Mouse (Mus musculus): ENCODE measurements around the gene Olfr140. TPM values are rescaled to one million over a fixed set of nuclear protein-coding genes. Genes with fewer than 3 reads are reported as not detected.

The Olfr140 gene
- not detected in 2 replicates for polyA plus RNA-seq (2015; fragmentation: Nextera tagmentation; extraction: Ambion mirVana)

- no peak within 1 kb of the TSS for H3K4me2 ChIP-seq (replicated peaks; ENCODE audit: low read depth)
- TF ChIP-seq EP300 (optimal IDR thresholded peaks at IDR 0.05) (no peak), CTCF (IDR thresholded peaks at IDR 0.05; ENCODE audit: low read depth) (no peak)
- no peaks in the 10 kb centered on the region for H3K27me3 ChIP-seq (ENCODE audit: control insufficient read depth, insufficient read depth, low read length)
- ATAC-seq (ENCODE audit: low FRiP score, low TSS enrichment) (no peak), DNase-seq (ENCODE audit: low spot score) (no peak)
- H3K4me1 ChIP-seq (replicated peaks; ENCODE audit: control insufficient read depth, insufficient read depth) = no peaks in the 10 kb centered on the region
- H3K27ac ChIP-seq (replicated peaks) = no peak within 1 kb of the TSS
- no peak within 1 kb of the TSS for H3K4me3 ChIP-seq (ENCODE audit: low read depth, low read length)
- H3K9ac ChIP-seq (ENCODE audit: low read length) = no peak within 1 kb of the TSS
- no peaks in the 10 kb centered on the region for H3K9me3 ChIP-seq (ENCODE audit: control insufficient read depth, low read length)
- no peaks in the 10 kb centered on the region for H3K36me3 ChIP-seq (ENCODE audit: control insufficient read depth, insufficient read depth, low read length)
These were observed at the start of gene Olfr140 for GRCm38 (mm10) chr2:90063494-90063893. Gene Olfr140 (minus strand): TSS chr2:90063594.

GRCm38 (mm10) chr2:90070065-90070464 is 6.7 kb upstream of the Olfr140 start:
- no peak overlapping the region for H3K27ac ChIP-seq (replicated peaks)
- H3K4me3 ChIP-seq (ENCODE audit: low read depth, low read length) = no peak overlapping the region
- H3K36me3 ChIP-seq (ENCODE audit: control insufficient read depth, insufficient read depth, low read length) = no peaks in the 10 kb centered on the region
- 70% methylated on average over 2 of the region's 2 CpGs for WGBS
- no peaks in the 10 kb centered on the region for H3K9me3 ChIP-seq (ENCODE audit: control insufficient read depth, low read length)
- no peak for DNase-seq (ENCODE audit: low spot score)
- no peak for TF ChIP-seq CTCF (IDR thresholded peaks at IDR 0.05; ENCODE audit: low read depth)
- TF ChIP-seq EP300 (optimal IDR thresholded peaks at IDR 0.05) = no peak
- no peaks in the 10 kb centered on the region for H3K4me1 ChIP-seq (replicated peaks; ENCODE audit: control insufficient read depth, insufficient read depth)
- H3K4me2 ChIP-seq (replicated peaks; ENCODE audit: low read depth) = no peak overlapping the region
- H3K9ac ChIP-seq (ENCODE audit: low read length) = no peak overlapping the region
- no peaks in the 10 kb centered on the region for H3K27me3 ChIP-seq (ENCODE audit: control insufficient read depth, insufficient read depth, low read length)
- ATAC-seq (ENCODE audit: low FRiP score, low TSS enrichment) = no peak

- no peak within 1 kb of the TSS for H3K4me3 ChIP-seq (ENCODE audit: low read depth, low read length)
- H3K9me3 ChIP-seq (ENCODE audit: control insufficient read depth, low read length) = no peaks in the 10 kb centered on the region
- no peak within 1 kb of the TSS for H3K27ac ChIP-seq (replicated peaks)
- H3K9ac ChIP-seq (ENCODE audit: low read length) = no peak within 1 kb of the TSS
- H3K4me1 ChIP-seq (replicated peaks; ENCODE audit: control insufficient read depth, insufficient read depth) = no peaks in the 10 kb centered on the region
- H3K36me3 ChIP-seq (ENCODE audit: control insufficient read depth, insufficient read depth, low read length) = no peaks in the 10 kb centered on the region
- ATAC-seq (ENCODE audit: low FRiP score, low TSS enrichment) (no peak), DNase-seq (ENCODE audit: low spot score) (no peak)
- H3K4me2 ChIP-seq (replicated peaks; ENCODE audit: low read depth) = no peak within 1 kb of the TSS
- H3K27me3 ChIP-seq (ENCODE audit: control insufficient read depth, insufficient read depth, low read length) = no peaks in the 10 kb centered on the region
- TF ChIP-seq EP300 (optimal IDR thresholded peaks at IDR 0.05) = no peak
- no peak for TF ChIP-seq CTCF (IDR thresholded peaks at IDR 0.05; ENCODE audit: low read depth)
These were observed 28.4 kb downstream of the Olfr140 start, which contains the start of gene Olfr1265 for GRCm38 (mm10) chr2:90035037-90035436. Gene Olfr1265 (plus strand): TSS chr2:90035337.

- Histone ChIP-seq H3K9me3 (ENCODE audit: control insufficient read depth, low read length) (no peaks in the 10 kb centered on the region), H3K4me3 (ENCODE audit: low read depth, low read length) (no peak within 1 kb of the TSS), H3K4me2 (replicated peaks; ENCODE audit: low read depth) (no peak within 1 kb of the TSS), H3K9ac (ENCODE audit: low read length) (no peak within 1 kb of the TSS), H3K36me3 (ENCODE audit: control insufficient read depth, insufficient read depth, low read length) (no peaks in the 10 kb centered on the region), H3K27ac (replicated peaks) (no peak within 1 kb of the TSS), H3K4me1 (replicated peaks; ENCODE audit: control insufficient read depth, insufficient read depth) (no peaks in the 10 kb centered on the region), H3K27me3 (ENCODE audit: control insufficient read depth, insufficient read depth, low read length) (no peaks in the 10 kb centered on the region)
- DNase-seq (ENCODE audit: low spot score) (no peak), ATAC-seq (ENCODE audit: low FRiP score, low TSS enrichment) (no peak)
- 70% methylated on average over 2 of the region's 2 CpGs for whole genome bisulfite sequencing
- TF ChIP-seq EP300 (optimal IDR thresholded peaks at IDR 0.05) = no peak
- no peak for TF ChIP-seq CTCF (IDR thresholded peaks at IDR 0.05; ENCODE audit: low read depth)
These were observed 37.9 kb downstream of the Olfr140 start, which contains the start of gene Olfr1264 for GRCm38 (mm10) chr2:90025477-90025876. Gene Olfr1264 (minus strand): TSS chr2:90025577.

GRCm38 (mm10) chr2:90011831-90012230 is 51.6 kb downstream of the Olfr140 start, which contains the start of gene Olfr1263:
Gene Olfr1263 (plus strand): TSS chr2:90012131.
- Histone ChIP-seq H3K4me1 (replicated peaks; ENCODE audit: control insufficient read depth, insufficient read depth) (no peaks in the 10 kb centered on the region), H3K27me3 (ENCODE audit: control insufficient read depth, insufficient read depth, low read length) (no peaks in the 10 kb centered on the region), H3K27ac (replicated peaks) (no peak within 1 kb of the TSS), H3K4me2 (replicated peaks; ENCODE audit: low read depth) (no peak within 1 kb of the TSS), H3K36me3 (ENCODE audit: control insufficient read depth, insufficient read depth, low read length) (no peaks in the 10 kb centered on the region), H3K9me3 (ENCODE audit: control insufficient read depth, low read length) (no peaks in the 10 kb centered on the region), H3K4me3 (ENCODE audit: low read depth, low read length) (no peak within 1 kb of the TSS), H3K9ac (ENCODE audit: low read length) (no peak within 1 kb of the TSS)
- ATAC-seq (ENCODE audit: low FRiP score, low TSS enrichment) = no peak
- DNase-seq (ENCODE audit: low spot score) = no peak
- WGBS = 74% methylated on average over 2 of the region's 2 CpGs
- no peak for TF ChIP-seq EP300 (optimal IDR thresholded peaks at IDR 0.05)

GRCm38 (mm10) chr2:89999845-90000244 is 63.5 kb downstream of the Olfr140 start, which contains the start of gene Olfr1262:
Gene Olfr1262 (plus strand): TSS chr2:90000145.
- Histone ChIP-seq H3K9ac (ENCODE audit: low read length) (no peak within 1 kb of the TSS), H3K27me3 (ENCODE audit: control insufficient read depth, insufficient read depth, low read length) (no peaks in the 10 kb centered on the region)
- no peak for TF ChIP-seq CTCF (IDR thresholded peaks at IDR 0.05; ENCODE audit: low read depth)
- TF ChIP-seq EP300 (optimal IDR thresholded peaks at IDR 0.05) = no peak

More at GRCm38 (mm10) chr2:89999845-90000244, 63.5 kb downstream of the Olfr140 start, which contains the start of gene Olfr1262:
- Histone ChIP-seq H3K4me2 (replicated peaks; ENCODE audit: low read depth) (no peak within 1 kb of the TSS), H3K9me3 (ENCODE audit: control insufficient read depth, low read length) (no peaks in the 10 kb centered on the region), H3K4me1 (replicated peaks; ENCODE audit: control insufficient read depth, insufficient read depth) (no peaks in the 10 kb centered on the region), H3K4me3 (ENCODE audit: low read depth, low read length) (no peak within 1 kb of the TSS), H3K36me3 (ENCODE audit: control insufficient read depth, insufficient read depth, low read length) (no peaks in the 10 kb centered on the region), H3K27ac (replicated peaks) (no peak within 1 kb of the TSS)
- no peak for DNase-seq (ENCODE audit: low spot score)
- no peak for ATAC-seq (ENCODE audit: low FRiP score, low TSS enrichment)

Other genes starting within 250 kb of the Olfr140 start
- gene Olfr1256, start 222.0 kb downstream of the Olfr140 start, polyA plus RNA-seq (2015; fragmentation: Nextera tagmentation; extraction: Ambion mirVana) = not detected in 2 replicates
- gene Olfr48, start 215.4 kb downstream of the Olfr140 start, polyA plus RNA-seq (2015; fragmentation: Nextera tagmentation; extraction: Ambion mirVana) = not detected in 2 replicates
- gene Olfr1257, start 185.2 kb downstream of the Olfr140 start, polyA plus RNA-seq (2015; fragmentation: Nextera tagmentation; extraction: Ambion mirVana) = not detected in 2 replicates
- not detected in 2 replicates for gene Olfr1258, start 136.3 kb downstream of the Olfr140 start, polyA plus RNA-seq (2015; fragmentation: Nextera tagmentation; extraction: Ambion mirVana)
- gene Olfr1259, start 114.9 kb downstream of the Olfr140 start, polyA plus RNA-seq (2015; fragmentation: Nextera tagmentation; extraction: Ambion mirVana) = 0.02 TPM in 1 of 2 replicates, not detected in the other
- gene Olfr1260, start 89.3 kb downstream of the Olfr140 start, polyA plus RNA-seq (2015; fragmentation: Nextera tagmentation; extraction: Ambion mirVana) = not detected in 2 replicates
- not detected in 2 replicates for gene Olfr1261, start 72.4 kb downstream of the Olfr140 start, polyA plus RNA-seq (2015; fragmentation: Nextera tagmentation; extraction: Ambion mirVana)
- gene Olfr1262, start 63.4 kb downstream of the Olfr140 start, polyA plus RNA-seq (2015; fragmentation: Nextera tagmentation; extraction: Ambion mirVana) = 0.02 TPM in 1 of 2 replicates, not detected in the other
- not detected in 2 replicates for gene Olfr1263, start 51.5 kb downstream of the Olfr140 start, polyA plus RNA-seq (2015; fragmentation: Nextera tagmentation; extraction: Ambion mirVana)
- not detected in 2 replicates for gene Olfr1264, start 38.0 kb downstream of the Olfr140 start, polyA plus RNA-seq (2015; fragmentation: Nextera tagmentation; extraction: Ambion mirVana)
- gene Olfr1265, start 28.3 kb downstream of the Olfr140 start, polyA plus RNA-seq (2015; fragmentation: Nextera tagmentation; extraction: Ambion mirVana) = 0.04 TPM in 1 of 2 replicates, not detected in the other
- not detected in 2 replicates for gene Olfr1269, start 57.8 kb upstream of the Olfr140 start, polyA plus RNA-seq (2015; fragmentation: Nextera tagmentation; extraction: Ambion mirVana)
- gene Olfr32, start 78.7 kb upstream of the Olfr140 start, polyA plus RNA-seq (2015; fragmentation: Nextera tagmentation; extraction: Ambion mirVana) = not detected in 2 replicates
- not detected in 2 replicates for gene Olfr1270, start 89.5 kb upstream of the Olfr140 start, polyA plus RNA-seq (2015; fragmentation: Nextera tagmentation; extraction: Ambion mirVana)
- gene Olfr1506, start 160.9 kb upstream of the Olfr140 start, polyA plus RNA-seq (2015; fragmentation: Nextera tagmentation; extraction: Ambion mirVana) = not detected in 2 replicates
- not detected in 2 replicates for gene Olfr142, start 194.0 kb upstream of the Olfr140 start, polyA plus RNA-seq (2015; fragmentation: Nextera tagmentation; extraction: Ambion mirVana)
- 0.04 TPM in 1 of 2 replicates, not detected in the other for gene Olfr1271, start 207.4 kb upstream of the Olfr140 start, polyA plus RNA-seq (2015; fragmentation: Nextera tagmentation; extraction: Ambion mirVana)
- not detected in 2 replicates for gene Olfr1272, start 229.2 kb upstream of the Olfr140 start, polyA plus RNA-seq (2015; fragmentation: Nextera tagmentation; extraction: Ambion mirVana)

All from stomach, postnatal 0 days (tissue).